In genomic region chr17:46253452-46254084, GRCm38 (mm10) we compare ENCODE assay signal across 8 mouse cellular contexts. TPM values are rescaled to one million over a fixed set of nuclear protein-coding genes. Genes with fewer than 3 reads are reported as not detected.
A peak's percentile ranks its signal among the peaks of the same experiment; 100 is the strongest.
DNase-seq lines count a peak whose midpoint lies in the region; ATAC-seq and TF ChIP-seq lines count a peak whose summit lies in the region.

Lrrc73 (plus strand) TSS chr17:46253531.

- H3K4me3 ChIP-seq in forebrain, embryonic 13.5 days, result peak within 1 kb of the TSS; percentile 74
- H3K4me3 ChIP-seq in liver, postnatal 0 days (ENCODE audit: low read depth, low read length), result peak within 1 kb of the TSS; percentile 68
- peak within 1 kb of the TSS; percentile 77 for H3K4me3 ChIP-seq in neural tube, embryonic 13.5 days

- no peaks in the 10 kb centered on the region for H3K9me3 ChIP-seq in forebrain, embryonic 13.5 days (replicated peaks)
- H3K9me3 ChIP-seq in liver, postnatal 0 days (ENCODE audit: low read length), result no peaks in the 10 kb centered on the region
- H3K9me3 ChIP-seq in neural tube, embryonic 13.5 days, result no peaks in the 10 kb centered on the region

- peaks cover 30% of the 10 kb centered on the region for H3K4me1 ChIP-seq in forebrain, embryonic 13.5 days
- H3K4me1 ChIP-seq in liver, postnatal 0 days (ENCODE audit: insufficient read depth), result peaks cover 20% of the 10 kb centered on the region
- peaks cover 43% of the 10 kb centered on the region for H3K4me1 ChIP-seq in neural tube, embryonic 13.5 days (replicated peaks)

- peaks cover 13% of the 10 kb centered on the region; the same call in 1 of the 2 replicates for H3K27me3 ChIP-seq in forebrain, embryonic 13.5 days
- H3K27me3 ChIP-seq in liver, postnatal 0 days (ENCODE audit: insufficient read depth, low read length), result peaks cover 23% of the 10 kb centered on the region
- H3K27me3 ChIP-seq in neural tube, embryonic 13.5 days, result peaks cover 7% of the 10 kb centered on the region

- TF ChIP-seq EP300 in liver, postnatal 0 days (IDR thresholded peaks at IDR 0.05; ENCODE audit: low read depth), result no peak

- peak within 1 kb of the TSS; percentile 88 for H3K4me2 ChIP-seq in forebrain, embryonic 13.5 days
- H3K4me2 ChIP-seq in liver, postnatal 0 days (ENCODE audit: low read depth, low read length), result peak within 1 kb of the TSS; percentile 99
- H3K4me2 ChIP-seq in neural tube, embryonic 13.5 days, result peak within 1 kb of the TSS; percentile 98

- ATAC-seq in cerebellum, adult (ENCODE audit: insufficient number of reproducible peaks, low FRiP score, low TSS enrichment), result peak; percentile 67; the same call in 1 of the 2 replicates
- ATAC-seq in forebrain, embryonic 13.5 days, result peak; percentile 93
- peak; percentile 80 for ATAC-seq in liver, postnatal 0 days
- peak; percentile 92 for ATAC-seq in neural tube, embryonic 13.5 days (ENCODE audit: low read depth)

- peak within 1 kb of the TSS; percentile 84 for H3K9ac ChIP-seq in forebrain, embryonic 13.5 days
- peak within 1 kb of the TSS; percentile 48 for H3K9ac ChIP-seq in liver, postnatal 0 days (replicated peaks)
- peak within 1 kb of the TSS; percentile 86 for H3K9ac ChIP-seq in neural tube, embryonic 13.5 days

- 2% methylated on average over 43 of the region's 48 CpGs for WGBS in forebrain, embryonic 13.5 days
- WGBS in liver, postnatal 0 days (ENCODE audit: insufficient replicate concordance), result 2% methylated on average over 36 of the region's 48 CpGs
- WGBS in neural tube, embryonic 13.5 days, result 2% methylated on average over 48 of the region's 48 CpGs

- H3K27ac ChIP-seq in forebrain, embryonic 13.5 days, result peak within 1 kb of the TSS; percentile 51
- no peak within 1 kb of the TSS for H3K27ac ChIP-seq in liver, postnatal 0 days (ENCODE audit: low read depth)
- H3K27ac ChIP-seq in neural tube, embryonic 13.5 days (replicated peaks), result peak within 1 kb of the TSS; percentile 81

- TF ChIP-seq CTCF in liver, postnatal 0 days (IDR thresholded peaks at IDR 0.05; ENCODE audit: low read depth), result no peak

- intact Hi-C loops in heart, postnatal 10 days (cut with DNase I), result no loop called here

- H3K36me3 ChIP-seq in forebrain, embryonic 13.5 days (ENCODE audit: poor library complexity, severe bottlenecking), result peaks cover 61% of the 10 kb centered on the region
- H3K36me3 ChIP-seq in liver, postnatal 0 days (replicated peaks; ENCODE audit: insufficient read depth, low read length), result peaks cover 37% of the 10 kb centered on the region
- H3K36me3 ChIP-seq in neural tube, embryonic 13.5 days, result peaks cover 57% of the 10 kb centered on the region

- DNase-seq in ES-CJ7 (ENCODE audit: low read depth, low spot score), result peak; percentile 84
- DNase-seq in heart, postnatal 10 days, result peak; percentile 91 to 94
- peak; percentile 92 for DNase-seq in layer of hippocampus, adult 11-12 months (ENCODE audit: low spot score)
- DNase-seq in liver, postnatal 0 days, result peak; percentile 91
- DNase-seq in telencephalon, adult 2 months (ENCODE audit: low read depth, low spot score), result peak; percentile 85

RNA-seq across cellular contexts. Expression of gene Lrrc73, which starts in this region (rescaled TPM):
- polyA plus RNA-seq in forebrain, embryonic 13.5 days (2015; fragmentation: Nextera tagmentation; extraction: Ambion mirVana), result 4.9 and 5.8 TPM in 2 replicates
- total RNA-seq in heart, postnatal 10 days (2021), result under 1 TPM; 0.38 to 0.40 TPM
- polyA plus RNA-seq in liver, postnatal 0 days (2015; fragmentation: Nextera tagmentation; extraction: Ambion mirVana), result 0.12 TPM in 1 of 2 replicates, not detected in the other
- 5.2 and 5.8 TPM in 2 replicates for polyA plus RNA-seq in neural tube, embryonic 13.5 days (2015; fragmentation: Nextera tagmentation; extraction: Ambion mirVana)

Comparison
In these comparisons a context has a peak if more than half of its experiments do, and no peak if none do; other contexts are left out.
1. Peak in DNase-seq in heart, postnatal 10 days; RNA of the gene not detected or under 1 TPM.
2. Peak in DNase-seq, ATAC-seq, H3K4me3 ChIP-seq, H3K9ac ChIP-seq and H3K4me2 ChIP-seq in liver, postnatal 0 days; RNA of the gene not detected or under 1 TPM.